Mouse (Mus musculus): Measurements from ENCODE around the gene Sez6l2.
A peak's percentile ranks its signal among the peaks of the same experiment; 100 is the strongest.

Sez6l2 gene

GRCm38 (mm10) chr7:126949793-126950646 lies at the start of gene Sez6l2:
Gene Sez6l2, plus strand, starts transcription at chr7:126950563.
- peak; percentile 78 to 86 for DNase-seq

GRCm38 (mm10) chr7:126905590-126905989 lies 44.8 kb upstream of the Sez6l2 start:
- DNase-seq: no peak

GRCm38 (mm10) chr7:126914844-126915243 lies 35.5 kb upstream of the Sez6l2 start:
- DNase-seq: no peak

GRCm38 (mm10) chr7:126918356-126918755 lies 32.0 kb upstream of the Sez6l2 start:
- DNase-seq: peak; percentile 35 to 48

DNA sequence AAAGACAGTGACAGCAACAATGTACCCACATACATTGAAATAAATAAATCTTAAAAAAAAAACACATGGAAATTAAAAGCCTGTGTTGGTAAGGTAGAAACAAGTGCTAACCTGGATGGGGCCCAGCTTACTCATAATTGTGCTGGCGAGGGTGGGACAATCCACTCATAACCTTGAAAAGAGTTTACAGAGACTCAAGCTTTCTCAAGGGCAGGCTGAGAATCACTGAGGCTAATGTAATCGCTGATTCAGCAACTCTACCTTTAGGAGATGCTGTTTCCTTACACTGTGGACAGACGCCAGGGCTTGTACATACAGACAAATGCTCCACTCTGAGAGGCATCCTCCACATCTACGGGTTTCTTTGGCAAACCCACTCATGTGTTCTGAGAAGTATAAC lies 30.4 kb upstream of the Sez6l2 start:
- no peak for DNase-seq

DNA sequence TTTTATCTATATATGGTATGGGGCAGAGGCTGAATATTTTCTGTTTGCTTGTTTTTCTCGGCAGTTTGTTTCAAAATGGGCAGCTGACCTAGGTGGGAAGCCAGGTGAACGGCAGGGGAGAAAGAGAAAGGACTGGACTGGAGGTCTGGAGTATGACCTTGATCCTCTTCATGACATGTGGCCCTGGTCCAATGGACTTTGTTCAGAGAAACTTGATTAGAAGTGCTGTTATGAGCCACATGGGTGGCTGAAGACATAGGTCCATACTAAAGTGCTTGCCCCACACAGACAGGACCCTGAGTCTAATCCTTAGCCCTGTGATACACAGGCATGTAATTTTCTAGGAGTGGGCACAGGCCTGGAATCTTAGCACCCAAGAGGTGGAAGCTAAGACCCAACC lies 28.8 kb upstream of the Sez6l2 start:
- DNase-seq: peak; percentile 69 to 76

GRCm38 (mm10) chr7:126922624-126923060 lies 27.7 kb upstream of the Sez6l2 start, which contains the start of gene Tmem219:
Gene Tmem219, minus strand, starts transcription at chr7:126922917.
- DNase-seq: peak; percentile 90 to 92

DNA sequence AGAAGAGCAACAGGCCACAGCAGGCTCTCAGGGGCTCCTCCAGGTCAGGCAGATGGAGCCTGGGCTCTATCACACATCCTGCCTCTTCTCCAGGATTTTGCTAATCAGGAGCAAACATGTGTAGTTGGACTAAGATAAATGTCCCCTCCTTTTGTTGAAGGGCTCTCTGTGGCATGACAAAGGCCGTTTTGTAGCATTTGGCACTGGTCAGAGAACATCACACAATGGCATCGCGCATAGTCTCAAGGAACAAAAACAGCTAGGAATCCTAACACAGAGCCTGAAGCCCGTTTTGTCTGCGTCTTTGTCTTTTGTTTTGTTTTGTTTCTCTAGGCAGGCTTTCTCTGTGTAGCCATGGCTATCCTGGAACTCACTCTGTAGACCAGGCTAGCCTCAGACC lies 26.4 kb upstream of the Sez6l2 start:
- no peak for DNase-seq

DNA sequence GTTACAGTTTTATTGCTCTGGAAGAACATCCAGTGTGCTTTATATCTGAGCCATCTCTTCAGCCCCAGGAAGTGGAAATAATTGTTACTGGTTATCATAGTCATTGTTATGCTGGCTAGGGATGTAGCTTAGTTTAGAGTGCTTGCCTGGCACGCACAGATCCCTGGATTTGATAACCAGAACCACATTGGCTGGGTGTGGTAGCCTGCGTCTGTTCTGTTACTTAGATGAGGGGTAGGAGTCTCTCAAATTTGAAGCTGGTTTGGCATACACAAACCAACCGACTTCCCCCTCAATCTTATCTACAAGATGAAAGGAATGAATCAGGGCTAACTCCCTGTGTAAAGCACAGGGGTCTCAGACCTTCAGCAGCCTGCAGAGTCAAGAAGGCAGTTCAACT lies 24.1 kb upstream of the Sez6l2 start:
- no peak for DNase-seq

GRCm38 (mm10) chr7:126928384-126929037 lies 21.9 kb upstream of the Sez6l2 start, which contains the start of gene Kctd13:
Gene Kctd13, plus strand, starts transcription at chr7:126928879.
- DNase-seq: peak; percentile 89 to 92

GRCm38 (mm10) chr7:126929046-126929445 lies 21.3 kb upstream of the Sez6l2 start:
- DNase-seq: peak in 1 of 2 experiments; percentile 16

- DNase-seq: no peak
Observed at GRCm38 (mm10) chr7:126932652-126933051, 17.7 kb upstream of the Sez6l2 start.

DNA sequence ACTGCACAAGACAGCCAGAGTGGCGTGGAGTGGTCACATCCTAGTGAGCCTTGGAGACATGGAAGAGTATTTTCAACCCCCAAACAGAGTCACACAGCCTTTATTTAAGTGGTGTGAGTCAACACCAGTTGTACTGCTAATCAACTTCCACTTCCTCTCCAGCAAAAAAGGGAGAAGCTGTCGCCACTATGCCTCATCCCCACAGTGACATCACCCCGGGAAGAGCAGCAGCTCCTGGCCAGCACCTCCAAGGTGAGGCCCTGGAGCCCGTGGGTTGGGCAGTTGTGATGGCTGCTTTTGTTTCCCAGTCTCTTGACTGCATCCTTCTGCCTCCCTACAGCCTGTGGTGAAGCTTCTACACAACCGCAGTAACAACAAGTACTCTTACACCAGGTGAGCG lies 9.2 kb upstream of the Sez6l2 start:
- DNase-seq: no peak

DNA sequence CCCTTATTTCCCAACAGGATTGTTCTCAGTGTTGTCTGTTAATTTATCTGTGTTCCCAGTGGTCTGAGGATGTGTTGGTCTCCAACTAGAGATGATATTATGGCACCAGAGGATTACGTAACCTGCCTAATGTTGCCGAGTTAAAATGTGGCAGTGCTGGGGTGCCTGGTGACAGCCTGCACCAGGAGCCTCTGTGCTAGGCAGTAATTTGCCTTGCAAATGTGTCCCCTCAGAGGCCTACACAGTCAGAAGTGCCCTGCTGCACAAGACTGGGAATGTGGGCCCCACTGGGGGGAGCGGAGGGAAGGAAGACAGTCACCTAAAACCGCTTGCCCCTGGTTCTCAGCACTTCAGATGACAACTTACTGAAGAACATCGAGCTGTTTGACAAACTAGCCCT lies 8.6 kb upstream of the Sez6l2 start:
- no peak for DNase-seq

DNA sequence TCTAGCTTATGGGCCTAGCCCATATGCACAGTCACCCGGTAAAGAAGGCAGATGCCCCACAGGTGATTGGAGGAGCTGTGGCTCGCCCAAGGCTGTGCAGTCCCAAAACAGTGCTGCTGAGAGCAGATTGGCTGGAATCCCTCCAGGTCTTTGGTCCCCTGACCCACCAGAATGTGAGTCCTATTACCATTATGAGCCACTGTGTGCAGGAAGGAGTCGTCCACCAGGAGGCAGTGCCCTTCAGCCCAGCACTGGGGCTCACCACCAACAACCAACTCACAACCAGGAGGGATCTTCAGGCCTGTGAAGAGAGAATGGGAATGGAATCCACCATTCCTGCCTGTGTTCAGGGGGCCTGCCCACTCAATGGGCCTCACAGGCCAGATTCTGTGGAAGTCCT lies 3.8 kb upstream of the Sez6l2 start:
- DNase-seq: peak in 1 of 2 experiments; percentile 41

- DNase-seq: no peak
Observed at GRCm38 (mm10) chr7:126948626-126949025, 1.7 kb upstream of the Sez6l2 start.

DNA sequence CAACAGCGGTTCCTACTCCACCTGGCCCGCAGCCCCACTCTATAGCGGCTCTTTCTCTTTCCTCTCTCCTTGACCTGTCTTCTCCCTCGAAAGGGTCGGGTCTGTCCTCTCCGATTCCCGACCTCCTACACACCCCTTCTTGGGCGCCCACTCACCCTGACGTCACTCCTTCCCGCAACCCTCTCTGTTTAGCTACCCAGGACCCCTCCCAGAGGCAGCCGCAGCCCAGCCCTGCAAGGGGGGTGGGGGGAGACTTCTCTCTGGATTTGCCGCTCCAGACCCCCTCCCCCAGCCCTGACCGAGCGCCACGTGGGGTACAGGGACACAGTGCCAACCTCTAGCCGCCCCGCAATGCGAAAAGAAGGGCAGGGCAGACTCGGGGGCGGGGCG lies 965 bp upstream of the Sez6l2 start, which contains the start of gene Asphd1:
Gene Asphd1 (minus strand): TSS at position 180 of the 390 bp plus-strand sequence.
- no peak for DNase-seq

- no peak for DNase-seq
Observed at GRCm38 (mm10) chr7:126950647-126951615, 568 bp downstream of the Sez6l2 start.

- DNase-seq: no peak
Observed at GRCm38 (mm10) chr7:126951741-126952140, 1.4 kb downstream of the Sez6l2 start.

- no peak for DNase-seq
Observed at GRCm38 (mm10) chr7:126952646-126953045, 2.3 kb downstream of the Sez6l2 start.

GRCm38 (mm10) chr7:126955125-126955524 lies 4.8 kb downstream of the Sez6l2 start:
- DNase-seq: no peak

DNA sequence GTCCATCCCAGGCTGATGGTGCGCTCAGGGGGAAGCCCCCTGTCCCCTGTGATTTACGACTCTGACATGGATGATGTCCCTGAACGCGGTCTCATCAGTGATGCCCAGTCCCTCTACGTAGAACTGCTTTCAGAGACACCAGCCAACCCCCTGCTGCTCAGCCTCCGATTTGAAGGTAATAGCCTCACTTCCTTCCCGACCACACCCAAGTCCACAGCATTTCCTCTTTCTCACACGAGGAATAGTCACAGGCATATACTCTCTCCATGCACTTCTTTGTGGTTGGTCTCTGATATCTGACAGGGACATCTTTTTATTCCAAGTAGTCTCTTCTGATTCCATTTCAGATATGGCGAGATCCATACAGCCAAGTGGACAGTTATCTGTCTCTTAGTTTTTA lies 9.4 kb downstream of the Sez6l2 start:
- DNase-seq: no peak

DNA sequence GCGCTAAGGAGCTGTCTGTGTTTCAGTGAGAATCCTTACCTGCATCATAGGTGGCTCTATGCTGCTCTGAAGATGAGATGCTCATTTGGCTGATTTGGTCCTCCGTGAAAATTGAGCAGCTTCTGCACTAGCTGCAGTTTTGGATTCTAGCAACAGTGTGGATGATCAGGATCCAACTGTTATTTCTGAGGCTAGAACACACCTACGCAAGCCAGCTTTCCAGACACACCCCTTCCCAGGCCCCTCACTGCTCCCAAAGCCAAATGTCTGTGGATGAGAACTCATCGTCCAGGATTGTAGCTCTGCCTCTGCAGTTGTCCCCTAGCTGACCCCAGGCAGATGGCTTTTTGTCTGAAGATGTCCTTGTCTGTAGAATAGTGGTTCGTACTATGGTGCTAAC lies 10.7 kb downstream of the Sez6l2 start:
- DNase-seq: no peak
